Mouse (Mus musculus): ENCODE measurements around the gene Nup98.

DNA sequence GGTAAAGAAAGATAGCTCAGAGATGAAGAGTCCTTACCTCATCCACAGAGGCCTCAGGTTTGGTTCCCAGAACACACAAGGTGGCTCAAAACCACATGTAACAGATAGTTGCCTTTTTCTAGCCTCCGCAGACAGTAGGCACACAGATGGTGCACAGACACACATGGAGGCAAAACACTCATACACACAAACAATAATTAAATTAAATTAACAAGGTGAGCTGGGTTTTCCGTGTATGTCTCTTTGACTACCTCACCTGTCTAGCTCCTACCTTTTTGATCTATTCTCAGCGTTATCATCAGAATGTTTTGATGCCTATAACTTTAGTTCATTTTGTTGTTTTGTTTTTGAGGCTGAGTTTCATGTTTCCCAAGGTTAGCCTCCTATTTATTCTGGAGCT, 46.0 kb upstream of the Nup98 start, which contains the start of gene Rhog:
- TF ChIP-seq CTCF (IDR thresholded peaks at IDR 0.05; ENCODE audit: borderline replicate concordance, extremely low read depth, insufficient read depth, insufficient read length) (no peak), POLR2A (IDR thresholded peaks at IDR 0.05; ENCODE audit: borderline replicate concordance, extremely low read depth, insufficient read depth, insufficient read length, poor library complexity, severe bottlenecking) (no peak)

All from brain, embryonic 14.5 days (tissue).